Mouse (Mus musculus) myocyte (in vitro differentiated cells): ENCODE data around the gene Zfp28. TPM values are rescaled to one million over a fixed set of nuclear protein-coding genes. Genes with fewer than 3 reads are reported as not detected.

Experiments used
- H3K27me3 ChIP-seq: one replicate; pipeline ENCODE4 v1.6.1; 2011; ENCODE audit not compliant: control insufficient read depth, insufficient read depth, insufficient read length
- H3K36me3 ChIP-seq: one replicate; pipeline ENCODE4 v1.6.1; 2011; ENCODE audit not compliant: control insufficient read depth, insufficient read depth
- H3K4me2 ChIP-seq: one replicate; pipeline ENCODE4 v1.6.1; 2011; ENCODE audit warnings: low read depth, control low read depth
- H3K4me3 ChIP-seq: one replicate; pipeline ENCODE4 v1.5.1; 2011; ENCODE audit warnings: mild to moderate bottlenecking, control low read depth, moderate library complexity
- H3K79me2 ChIP-seq: one replicate; pipeline ENCODE4 v1.6.1; 2011; ENCODE audit not compliant: control insufficient read depth, insufficient read depth
- H3ac ChIP-seq: one replicate; pipeline ENCODE4 v1.6.1; 2011; ENCODE audit not compliant: control insufficient read depth, insufficient read length
- CEBPB ChIP-seq: IDR thresholded peaks from 2 replicates; pipeline ENCODE4 v1.6.1; 2011; ENCODE audit warnings: mild to moderate bottlenecking, moderate library complexity; ENCODE audit not compliant: poor library complexity, insufficient read depth, severe bottlenecking
- E2F4 ChIP-seq: IDR thresholded peaks from one replicate; pipeline ENCODE4 v1.6.1; 2011; ENCODE audit warnings: mild to moderate bottlenecking, control low read depth, moderate library complexity; ENCODE audit not compliant: insufficient read depth
- MAX ChIP-seq: IDR thresholded peaks from one replicate; pipeline ENCODE4 v1.6.1; 2011; ENCODE audit warnings: low read depth, mild to moderate bottlenecking, control low read depth
- MYOD1 ChIP-seq, 3 experiments: IDR thresholded peaks; one replicate each; pipeline ENCODE4 v1.6.1; 2011; ENCODE audit warnings: control low read depth in 2 of 3, low read depth in 2 of 3, mild to moderate bottlenecking in 2 of 3, moderate library complexity in 1 of 3; ENCODE audit not compliant: insufficient read length in 2 of 3, control insufficient read depth in 1 of 3
- MYOG ChIP-seq, 3 experiments: IDR thresholded peaks; one replicate each; pipeline ENCODE4 v1.6.1; 2011; ENCODE audit warnings: control low read depth in 2 of 3, low read depth in 2 of 3, mild to moderate bottlenecking in 2 of 3; ENCODE audit not compliant: insufficient read length in 2 of 3, control insufficient read depth in 1 of 3, insufficient read depth in 1 of 3
- POLR2A ChIP-seq: IDR thresholded peaks from one replicate; pipeline ENCODE4 v1.6.1; 2011; ENCODE audit warnings: low read depth, mild to moderate bottlenecking, control low read depth, moderate library complexity; ENCODE audit not compliant: insufficient read length
- POLR2AphosphoS2 ChIP-seq: IDR thresholded peaks from one replicate; pipeline ENCODE4 v1.6.1; 2011; ENCODE audit warnings: low read depth, control low read depth; ENCODE audit not compliant: insufficient read length
- REST ChIP-seq: IDR thresholded peaks from one replicate; pipeline ENCODE4 v1.6.1; 2011; ENCODE audit warnings: mild to moderate bottlenecking, control low read depth, moderate library complexity; ENCODE audit not compliant: insufficient read depth, insufficient read length
- SRF ChIP-seq: IDR thresholded peaks from one replicate; pipeline ENCODE4 v1.6.1; 2011; ENCODE audit warnings: low read depth; ENCODE audit not compliant: control insufficient read depth, insufficient read length
- TCF12 ChIP-seq: IDR thresholded peaks from one replicate; pipeline ENCODE4 v1.6.1; 2011; ENCODE audit warnings: mild to moderate bottlenecking, control low read depth; ENCODE audit not compliant: poor library complexity, insufficient read depth, severe bottlenecking
- TCF3 ChIP-seq: IDR thresholded peaks from one replicate; pipeline ENCODE4 v1.6.1; 2011; ENCODE audit warnings: low read depth, control low read depth; ENCODE audit not compliant: insufficient read length
- USF1 ChIP-seq: IDR thresholded peaks from one replicate; pipeline ENCODE4 v1.6.1; 2011; ENCODE audit warnings: low read depth, mild to moderate bottlenecking, control low read depth, moderate library complexity
- polyA plus RNA-seq: library from polyadenylated mRNA; unstranded; fragments of >200 nt; fragmentation: generic; extraction: Trizol; gene quantifications from one replicate; pipeline ENCODE4 v1.2.1, GENCODE M21; 2012; ENCODE audit warnings: missing spikeins

Gene Zfp28
- polyA plus RNA-seq, 1 experiment, result 2.4 TPM

GRCm38 (mm10) chr7:6419894-6420293 is 36.8 kb downstream of the Zfp28 start:
- Histone ChIP-seq H3K36me3 (no peaks in the 10 kb centered on the region), H3ac (no peak overlapping the region), H3K4me3 (no peak overlapping the region), H3K4me2 (no peak overlapping the region), H3K79me2 (no peaks in the 10 kb centered on the region), H3K27me3 (no peaks in the 10 kb centered on the region)
- no peak for TF ChIP-seq MYOG (IDR thresholded peaks at IDR 0.05; ENCODE audit: control insufficient read depth in 1 of 3, insufficient read depth in 1 of 3, insufficient read length in 2 of 3, low read depth in 2 of 3)
- no peak for TF ChIP-seq MAX
- no peak for TF ChIP-seq TCF3
- TF ChIP-seq E2F4, result no peak
- no peak for TF ChIP-seq POLR2A
- TF ChIP-seq TCF12, result no peak
- TF ChIP-seq USF1, result no peak
- TF ChIP-seq SRF, result no peak
- no peak for TF ChIP-seq REST
- no peak for TF ChIP-seq POLR2AphosphoS2
- no peak for TF ChIP-seq MYOD1 (IDR thresholded peaks at IDR 0.05; ENCODE audit: control insufficient read depth in 1 of 3, insufficient read length in 2 of 3, low read depth in 2 of 3)
- TF ChIP-seq CEBPB, result no peak

DNA sequence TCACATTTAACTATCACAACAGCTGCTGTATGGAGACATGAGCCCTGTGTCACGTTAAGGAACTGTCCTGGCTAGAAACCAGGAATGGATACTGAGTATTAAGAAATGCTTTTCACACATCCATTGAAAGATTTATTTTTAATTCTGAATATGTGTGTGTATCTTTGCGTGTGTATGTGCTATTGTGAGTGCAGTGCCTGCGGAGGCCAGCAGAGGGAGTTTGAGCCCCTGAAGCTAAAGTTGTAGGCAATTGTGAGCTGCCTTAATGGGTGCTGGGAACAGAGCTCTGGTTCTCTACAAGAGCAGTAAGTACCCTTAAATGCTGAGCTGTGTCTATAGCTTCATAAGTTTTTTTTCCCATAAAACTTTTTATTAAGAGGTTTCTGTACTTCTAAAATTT is 46.3 kb downstream of the Zfp28 start:
- Histone ChIP-seq H3K27me3 (no peaks in the 10 kb centered on the region), H3ac (no peak overlapping the region), H3K79me2 (no peaks in the 10 kb centered on the region), H3K36me3 (no peaks in the 10 kb centered on the region), H3K4me2 (no peak overlapping the region), H3K4me3 (no peak overlapping the region)
- no peak for TF ChIP-seq MYOG (IDR thresholded peaks at IDR 0.05; ENCODE audit: control insufficient read depth in 1 of 3, insufficient read depth in 1 of 3, insufficient read length in 2 of 3, low read depth in 2 of 3)
- TF ChIP-seq E2F4, result no peak
- no peak for TF ChIP-seq CEBPB
- no peak for TF ChIP-seq TCF3
- no peak for TF ChIP-seq MYOD1 (IDR thresholded peaks at IDR 0.05; ENCODE audit: control insufficient read depth in 1 of 3, insufficient read length in 2 of 3, low read depth in 2 of 3)
- no peak for TF ChIP-seq POLR2AphosphoS2
- no peak for TF ChIP-seq USF1

GRCm38 (mm10) chr7:6430342-6430741 is 47.2 kb downstream of the Zfp28 start:
- Histone ChIP-seq H3K36me3 (no peaks in the 10 kb centered on the region), H3K27me3 (no peaks in the 10 kb centered on the region), H3K79me2 (no peaks in the 10 kb centered on the region), H3K4me3 (no peak overlapping the region), H3K4me2 (no peak overlapping the region), H3ac (no peak overlapping the region)
- TF ChIP-seq POLR2A (no peak), POLR2AphosphoS2 (no peak), USF1 (no peak), REST (no peak), CEBPB (no peak), E2F4 (no peak), SRF (no peak), MAX (no peak), TCF3 (no peak), MYOD1 (IDR thresholded peaks at IDR 0.05; ENCODE audit: control insufficient read depth in 1 of 3, insufficient read length in 2 of 3, low read depth in 2 of 3) (no peak), MYOG (IDR thresholded peaks at IDR 0.05; ENCODE audit: control insufficient read depth in 1 of 3, insufficient read depth in 1 of 3, insufficient read length in 2 of 3, low read depth in 2 of 3) (no peak), TCF12 (no peak)

- H3K4me2 ChIP-seq, result no peak within 1 kb of the TSS
- H3K4me3 ChIP-seq, result no peak within 1 kb of the TSS
- H3K36me3 ChIP-seq, result no peaks in the 10 kb centered on the region
- no peak within 1 kb of the TSS for H3ac ChIP-seq
- no peaks in the 10 kb centered on the region for H3K27me3 ChIP-seq
- TF ChIP-seq TCF12 (no peak), USF1 (no peak), MYOG (IDR thresholded peaks at IDR 0.05; ENCODE audit: control insufficient read depth in 1 of 3, insufficient read depth in 1 of 3, insufficient read length in 2 of 3, low read depth in 2 of 3) (no peak)
- no peaks in the 10 kb centered on the region for H3K79me2 ChIP-seq
Observed at GRCm38 (mm10) chr7:6438388-6438787, 55.3 kb downstream of the Zfp28 start, which contains the start of gene Olfr1344. Olfr1344 (plus strand) TSS chr7:6438688.

- no peak for TF ChIP-seq POLR2A
- no peak for TF ChIP-seq TCF12
- H3K27me3 ChIP-seq, result no peaks in the 10 kb centered on the region
- H3ac ChIP-seq, result no peak overlapping the region
- no peak overlapping the region for H3K4me2 ChIP-seq
- no peaks in the 10 kb centered on the region for H3K79me2 ChIP-seq
- no peaks in the 10 kb centered on the region for H3K36me3 ChIP-seq
- no peak overlapping the region for H3K4me3 ChIP-seq
Observed at GRCm38 (mm10) chr7:6441173-6441572, 58.1 kb downstream of the Zfp28 start.

Other genes with a start within 250 kb of the Zfp28 start
- 46.6 TPM for gene Zfp787, start 227.3 kb upstream of the Zfp28 start, polyA plus RNA-seq
- gene Zfp444, start 211.1 kb upstream of the Zfp28 start, polyA plus RNA-seq, result 29.2 TPM
- not detected for gene Galp, start 186.2 kb upstream of the Zfp28 start, polyA plus RNA-seq
- not detected for gene Zscan5b, start 161.0 kb upstream of the Zfp28 start, polyA plus RNA-seq
- not detected for gene Epp13, start 130.6 kb upstream of the Zfp28 start, polyA plus RNA-seq
- 2.8 TPM for gene Zfp667, start 96.7 kb upstream of the Zfp28 start, polyA plus RNA-seq
- 0.80 TPM for gene Zfp583, start 52.0 kb upstream of the Zfp28 start, polyA plus RNA-seq
- gene Gm3854, start 39.5 kb upstream of the Zfp28 start, polyA plus RNA-seq, result 0.11 TPM
- gene Zfp78, start 20.0 kb upstream of the Zfp28 start, polyA plus RNA-seq, result 0.46 TPM
- gene Smim17, start 15.4 kb downstream of the Zfp28 start, polyA plus RNA-seq, result not detected
- not detected for gene Gm20715, start 27.0 kb downstream of the Zfp28 start, polyA plus RNA-seq
- gene Olfr1344, start 55.4 kb downstream of the Zfp28 start, polyA plus RNA-seq, result not detected
- gene Olfr1336, start 72.9 kb downstream of the Zfp28 start, polyA plus RNA-seq, result not detected
- gene Olfr1346, start 83.8 kb downstream of the Zfp28 start, polyA plus RNA-seq, result not detected
- gene Olfr5, start 103.6 kb downstream of the Zfp28 start, polyA plus RNA-seq, result not detected
- not detected for gene Olfr1347, start 116.5 kb downstream of the Zfp28 start, polyA plus RNA-seq
- not detected for gene Olfr1348, start 125.5 kb downstream of the Zfp28 start, polyA plus RNA-seq
- 0.06 TPM for gene Olfr1349, start 139.7 kb downstream of the Zfp28 start, polyA plus RNA-seq
- not detected for gene Olfr1350, start 181.5 kb downstream of the Zfp28 start, polyA plus RNA-seq